Comparison of ENCODE assay signal across 1 mouse cellular context in the genomic region with DNA sequence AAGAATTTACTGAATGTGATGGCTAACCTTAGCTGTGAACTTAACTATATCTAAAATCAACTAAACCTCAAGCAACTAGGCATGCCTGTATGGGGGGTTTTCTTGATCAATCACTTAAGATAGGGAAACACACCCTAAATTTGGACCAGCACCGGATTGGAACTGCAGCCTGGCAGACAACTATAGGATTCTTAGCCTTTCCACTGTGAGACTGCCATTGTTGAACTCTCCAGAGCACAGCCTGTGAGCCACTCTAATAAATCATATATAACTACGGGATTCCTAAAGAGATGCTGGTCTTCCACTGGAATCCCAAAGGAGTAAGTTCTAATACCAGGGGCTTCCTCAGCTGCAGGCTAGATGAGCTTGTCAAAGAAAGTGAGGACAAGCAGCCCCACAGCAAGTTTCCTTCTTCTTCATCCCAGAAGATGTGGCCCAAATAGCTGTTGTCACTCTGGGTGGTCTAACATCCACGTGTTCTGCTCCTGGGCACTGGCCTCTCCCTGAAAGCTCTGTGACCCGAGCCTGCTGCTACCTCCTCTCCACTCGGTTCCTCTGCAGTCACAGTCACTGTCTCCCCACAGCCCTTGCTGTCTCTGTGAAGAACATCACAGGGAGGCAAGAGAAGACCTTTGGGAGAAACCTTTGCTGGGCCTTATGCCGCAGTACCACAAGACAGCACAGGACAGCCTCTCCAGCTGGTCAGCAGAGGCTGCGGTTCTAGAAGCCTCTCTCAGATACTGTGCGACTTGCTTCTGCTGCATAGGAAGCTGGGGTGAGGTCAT.
TF ChIP-seq lines count a peak whose summit lies in the region.

No protein-coding gene starts in this region.

TF ChIP-seq in myocyte, 11 proteins besides CTCF, POLR2A, EP300 and RAD21 (continued from another document):
- TF ChIP-seq REST (IDR thresholded peaks at IDR 0.05; ENCODE audit: insufficient read depth, insufficient read length) (no peak), TCF12 (IDR thresholded peaks at IDR 0.05; ENCODE audit: insufficient read depth, poor library complexity, severe bottlenecking) (no peak), POLR2AphosphoS2 (IDR thresholded peaks at IDR 0.05; ENCODE audit: insufficient read length, low read depth) (no peak), CEBPB (IDR thresholded peaks at IDR 0.05; ENCODE audit: insufficient read depth, poor library complexity, severe bottlenecking) (no peak), E2F4 (IDR thresholded peaks at IDR 0.05; ENCODE audit: insufficient read depth) (no peak), USF1 (IDR thresholded peaks at IDR 0.05; ENCODE audit: low read depth) (no peak), TCF3 (IDR thresholded peaks at IDR 0.05; ENCODE audit: insufficient read length, low read depth) (no peak), SRF (IDR thresholded peaks at IDR 0.05; ENCODE audit: control insufficient read depth, insufficient read length, low read depth) (no peak), MAX (IDR thresholded peaks at IDR 0.05; ENCODE audit: low read depth) (no peak)
